Mouse (Mus musculus) intestine, postnatal 0 days (tissue): Measurements from ENCODE around the gene Abl1. TPM values are rescaled to one million over a fixed set of nuclear protein-coding genes. Genes with fewer than 3 reads are reported as not detected.
A peak's percentile ranks its signal among the peaks of the same experiment; 100 is the strongest.

ENCODE experiments used
- ATAC-seq: fragments of 200-750 bp; cut with Nextera tagmentation; 2 replicates; pipeline ENCODE4 v1.8.0; 2017; ENCODE audit warnings: mild to moderate bottlenecking, moderate TSS enrichment, moderate library complexity
- H3K27ac ChIP-seq: fragments of 300-500 bp; sonication (generic); 2 replicates; pipeline ENCODE4 v1.5.1; 2014; ENCODE audit warnings: mild to moderate bottlenecking, low read depth, low read length, moderate library complexity
- H3K27me3 ChIP-seq: fragments of 300-500 bp; sonication (generic); replicated peaks from 2 replicates; pipeline ENCODE4 v1.6.1; 2014; ENCODE audit warnings: low read length, mixed read lengths; ENCODE audit not compliant: control insufficient read depth, insufficient read depth
- H3K36me3 ChIP-seq: fragments of 300-500 bp; sonication (generic); 2 replicates; pipeline ENCODE4 v1.6.1; 2014; ENCODE audit warnings: mild to moderate bottlenecking, moderate library complexity; ENCODE audit not compliant: control insufficient read depth, insufficient read depth
- H3K4me1 ChIP-seq: fragments of 300-500 bp; sonication (generic); replicated peaks from 2 replicates; pipeline ENCODE4 v1.6.1; 2014; ENCODE audit warnings: antibody characterized with exemption, low read length, mixed read lengths; ENCODE audit not compliant: control insufficient read depth, insufficient read depth
- H3K4me2 ChIP-seq: fragments of 300-500 bp; sonication (generic); replicated peaks from 2 replicates; pipeline ENCODE4 v1.6.1; 2014; ENCODE audit warnings: low read depth, mild to moderate bottlenecking, moderate library complexity
- H3K4me3 ChIP-seq: fragments of 300-500 bp; sonication (generic); 2 replicates; pipeline ENCODE4 v1.5.1; 2014; ENCODE audit warnings: low read depth, low read length
- H3K9ac ChIP-seq: fragments of 300-500 bp; sonication (generic); 2 replicates; pipeline ENCODE4 v1.6.1; 2014; ENCODE audit warnings: mild to moderate bottlenecking, low read depth, low read length
- H3K9me3 ChIP-seq: fragments of 300-500 bp; sonication (generic); 2 replicates; pipeline ENCODE4 v1.6.1; 2016; ENCODE audit warnings: mixed run types; ENCODE audit not compliant: control insufficient read depth
- CTCF ChIP-seq: sonication (generic); IDR thresholded peaks from 2 replicates; pipeline ENCODE4 v1.5.1; 2016; ENCODE audit warnings: low read depth, mild to moderate bottlenecking, control low read depth, antibody characterized with exemption, moderate library complexity
- WGBS: fragments of 180-500 bp; shearing (Covaris S2); extraction: QIAGEN DNeasy Blood & Tissue Kit; methylation state at CpG from one replicate; pipeline ENCODE4 v1.1.7; 2014; 5-methylcytosine and 5-hydroxymethylcytosine counted together
- polyA plus RNA-seq: library from polyadenylated mRNA; unstranded; fragments of >200 nt; fragmentation: Nextera tagmentation; extraction: Ambion mirVana; gene quantifications from 2 replicates; pipeline ENCODE4 v1.2.1, GENCODE M21; 2015

The Abl1 gene
- polyA plus RNA-seq, 1 experiment from 2014 or later = 13.4 TPM

DNA sequence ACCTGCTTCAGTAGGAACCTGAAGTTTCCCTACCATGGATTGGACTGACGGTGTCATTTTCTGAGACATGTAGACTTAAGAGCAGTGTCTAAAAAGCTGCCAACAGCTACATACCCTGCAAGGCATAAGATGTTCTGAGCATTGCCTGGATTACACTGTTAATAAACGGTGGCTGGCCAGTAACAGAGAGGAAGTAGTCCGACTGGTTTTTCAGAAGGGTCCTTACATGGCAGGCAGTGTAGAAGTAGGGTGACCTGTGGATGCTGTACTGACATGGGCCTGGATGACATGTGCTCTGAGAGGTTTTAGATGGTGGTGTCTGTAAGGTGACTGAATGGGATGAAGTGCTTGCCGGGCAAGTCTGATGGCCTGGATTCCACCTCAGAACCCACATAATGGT lies 79.6 kb downstream of the Abl1 start:
- Histone ChIP-seq H3K9me3 (no peaks in the 10 kb centered on the region), H3K27ac (no peak overlapping the region), H3K36me3 (no peaks in the 10 kb centered on the region; the same call in 1 of the 2 replicates), H3K4me2 (no peak overlapping the region), H3K4me3 (no peak overlapping the region), H3K9ac (no peak overlapping the region), H3K27me3 (no peaks in the 10 kb centered on the region), H3K4me1 (peaks cover 22% of the 10 kb centered on the region; the same call in 1 of the 2 replicates)
- no peak for ATAC-seq
- 50% methylated on average over 4 of the region's 4 CpGs for WGBS
- TF ChIP-seq CTCF = no peak

DNA sequence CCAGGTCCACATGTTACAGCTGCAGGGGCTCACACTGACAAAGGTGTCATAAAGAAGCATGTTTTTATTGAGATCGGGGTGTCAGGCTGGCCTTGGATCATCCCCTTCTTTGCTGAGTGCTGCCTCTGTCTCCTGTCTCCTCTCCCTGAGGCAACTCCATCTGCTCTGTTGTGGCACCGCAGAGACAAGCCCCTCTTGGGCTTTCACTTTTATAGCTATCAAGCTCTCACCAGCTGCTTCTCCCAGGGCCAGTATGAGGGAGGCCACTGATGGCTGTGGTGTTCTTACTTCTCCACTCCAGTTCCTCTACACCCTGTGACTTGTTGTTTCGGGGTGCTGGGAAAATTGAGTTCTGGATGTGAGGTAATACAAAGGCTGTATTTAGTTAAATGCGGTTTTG lies 80.9 kb downstream of the Abl1 start:
- no peak overlapping the region for H3K4me3 ChIP-seq
- TF ChIP-seq CTCF = no peak
- H3K27me3 ChIP-seq = no peaks in the 10 kb centered on the region
- no peak for ATAC-seq
- H3K9me3 ChIP-seq = no peaks in the 10 kb centered on the region
- peaks cover 22% of the 10 kb centered on the region; the same call in 1 of the 2 replicates for H3K4me1 ChIP-seq
- H3K9ac ChIP-seq = no peak overlapping the region
- H3K27ac ChIP-seq = peak overlapping the region; percentile 47
- 34% methylated on average over 4 of the region's 4 CpGs for WGBS
- H3K36me3 ChIP-seq = no peaks in the 10 kb centered on the region; the same call in 1 of the 2 replicates
- peak overlapping the region; percentile 31 for H3K4me2 ChIP-seq

DNA sequence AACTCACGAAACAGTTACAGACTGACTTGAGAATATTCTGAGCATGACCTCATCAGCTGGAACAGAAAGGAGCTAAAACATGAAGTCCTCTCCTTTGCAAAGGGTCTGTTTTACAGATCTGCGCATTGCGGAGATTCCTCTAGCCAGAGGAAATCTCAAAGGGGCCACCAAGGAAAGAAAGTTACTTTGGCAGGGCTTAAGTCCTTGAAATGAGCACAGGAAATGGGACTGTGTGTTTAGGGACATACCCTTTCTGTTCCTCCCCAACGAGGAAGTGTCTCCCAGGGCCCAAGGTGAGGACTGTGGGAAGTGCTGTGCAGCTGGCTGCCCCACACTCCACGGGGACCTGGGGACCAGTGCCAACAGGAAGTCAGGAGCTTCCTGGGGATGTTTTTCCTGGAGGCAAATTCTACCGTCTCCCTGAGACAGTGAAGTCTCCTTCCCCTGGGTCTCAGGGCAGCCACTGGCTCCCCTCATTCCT lies 81.5 kb downstream of the Abl1 start:
- Histone ChIP-seq H3K4me1 (peaks cover 22% of the 10 kb centered on the region; the same call in 1 of the 2 replicates), H3K9ac (no peak overlapping the region), H3K4me2 (peak overlapping the region; percentile 31), H3K27ac (peak overlapping the region; percentile 74), H3K36me3 (no peaks in the 10 kb centered on the region; the same call in 1 of the 2 replicates), H3K27me3 (no peaks in the 10 kb centered on the region), H3K4me3 (no peak overlapping the region), H3K9me3 (no peaks in the 10 kb centered on the region)
- no peak for TF ChIP-seq CTCF
- ATAC-seq = no peak; the same call in 1 of the 2 replicates
- WGBS = 18% methylated on average over 6 of the region's 6 CpGs

DNA sequence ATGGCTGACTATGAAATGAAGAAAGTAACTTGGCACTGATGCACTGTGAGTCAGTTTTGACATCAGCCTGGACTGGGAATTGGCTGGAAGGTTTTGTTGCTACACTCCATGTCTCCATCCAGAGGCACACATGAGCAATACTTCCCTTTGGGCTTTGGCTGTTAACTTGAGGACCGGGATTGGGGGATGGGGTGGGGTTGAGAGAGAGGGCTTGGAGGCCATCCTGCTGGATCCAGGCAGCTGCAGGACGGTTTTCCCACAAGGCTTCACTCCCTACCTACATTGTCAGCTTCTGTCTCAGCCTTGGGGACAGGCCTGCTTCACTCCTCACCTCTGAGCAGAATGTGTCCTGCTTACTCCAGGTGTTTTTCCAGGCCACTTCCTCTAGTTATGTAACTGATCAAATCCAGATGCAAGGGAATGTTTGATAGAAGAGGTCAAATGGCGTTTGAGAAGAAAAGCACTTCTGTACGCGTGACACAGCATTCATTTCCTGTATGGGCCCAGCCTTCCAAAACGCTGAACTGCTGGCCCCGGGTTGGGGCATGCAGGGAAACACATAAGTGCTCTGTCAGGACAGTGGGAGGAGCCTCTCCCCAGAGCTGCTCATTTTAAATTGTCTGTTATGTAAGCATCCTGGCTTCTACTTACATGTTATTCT lies 82.7 kb downstream of the Abl1 start:
- H3K36me3 ChIP-seq = no peaks in the 10 kb centered on the region; the same call in 1 of the 2 replicates
- H3K9ac ChIP-seq = no peak overlapping the region
- no peaks in the 10 kb centered on the region for H3K27me3 ChIP-seq
- no peaks in the 10 kb centered on the region for H3K9me3 ChIP-seq
- peak; percentile 76 for ATAC-seq
- TF ChIP-seq CTCF = peak; percentile 55
- no peak overlapping the region; the same call in 1 of the 2 replicates for H3K4me2 ChIP-seq
- H3K4me1 ChIP-seq = peaks cover 22% of the 10 kb centered on the region; the same call in 1 of the 2 replicates
- no peak overlapping the region for H3K4me3 ChIP-seq
- WGBS = 9% methylated on average over 7 of the region's 7 CpGs
- peak overlapping the region; percentile 73 for H3K27ac ChIP-seq

DNA sequence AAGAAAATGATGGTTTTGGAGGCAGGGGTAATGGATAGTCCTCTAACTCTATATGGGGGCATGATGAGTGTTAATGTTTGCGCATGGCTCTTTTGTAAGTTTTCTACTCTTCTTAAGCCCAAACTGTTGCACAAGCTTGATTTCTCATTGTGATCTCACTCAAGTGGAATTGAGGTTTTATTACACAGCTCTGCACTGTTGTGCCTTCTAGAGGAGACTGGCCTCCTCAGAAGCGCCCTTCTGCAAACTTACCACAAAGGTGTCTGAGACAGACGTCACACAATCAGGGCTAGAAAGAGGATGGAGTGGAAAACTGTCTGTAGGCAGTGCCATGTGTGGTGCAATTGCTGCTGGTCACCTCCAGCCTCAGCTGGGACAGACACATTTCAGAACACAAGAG lies 88.3 kb downstream of the Abl1 start:
- no peak for ATAC-seq
- H3K9ac ChIP-seq = no peak overlapping the region

DNA sequence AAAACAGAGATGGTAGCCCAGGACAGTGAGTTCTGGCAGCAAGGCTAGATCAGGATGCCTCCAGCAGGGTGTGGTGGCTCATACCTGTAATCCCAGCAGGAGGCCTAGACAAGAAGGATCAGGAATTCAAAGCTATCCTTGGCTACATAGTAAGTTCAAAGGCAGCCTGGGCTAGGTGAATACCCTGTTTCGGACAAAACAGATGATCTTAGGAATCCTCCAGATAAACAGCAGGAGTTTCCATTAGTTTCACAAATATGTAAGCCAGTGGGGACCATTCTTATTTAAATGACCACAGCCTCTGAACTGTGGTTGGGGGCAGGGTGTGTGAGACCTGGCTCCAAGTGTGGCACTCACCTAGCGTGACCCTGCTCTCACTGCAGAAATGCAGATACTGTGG lies 91.1 kb downstream of the Abl1 start:
- Histone ChIP-seq H3K9ac (no peak overlapping the region), H3K27ac (no peak overlapping the region), H3K4me1 (no peaks in the 10 kb centered on the region), H3K27me3 (no peaks in the 10 kb centered on the region), H3K4me2 (no peak overlapping the region), H3K4me3 (no peak overlapping the region), H3K36me3 (peaks cover 52% of the 10 kb centered on the region), H3K9me3 (no peaks in the 10 kb centered on the region)
- ATAC-seq = no peak
- no peak for TF ChIP-seq CTCF
- 83% methylated on average over 2 of the region's 2 CpGs for WGBS

More for the DNA sequence above, 88.3 kb downstream of the Abl1 start:
- H3K9me3 ChIP-seq = no peaks in the 10 kb centered on the region
- no peaks in the 10 kb centered on the region for H3K27me3 ChIP-seq
- H3K4me3 ChIP-seq = no peak overlapping the region
- peaks cover 33% of the 10 kb centered on the region for H3K36me3 ChIP-seq
- H3K4me2 ChIP-seq = no peak overlapping the region
- no peak for TF ChIP-seq CTCF
- 0 out of 2 replicates have a peak, but pooled peaks cover 4% of the 10 kb centered on the region for H3K4me1 ChIP-seq
- H3K27ac ChIP-seq = no peak overlapping the region
- 98% methylated on average over 3 of the region's 3 CpGs for WGBS
